Mouse (Mus musculus) CD4-positive naive resting alpha-beta T cell, adult 57 days (primary cell): Measurements from ENCODE around the gene Exoc4. TPM values are rescaled to one million over a fixed set of nuclear protein-coding genes. Genes with fewer than 3 reads are reported as not detected.

Experiments used
- total RNA-seq: library from RNA; stranded (reverse); gene quantifications from one replicate; pipeline ENCODE4 v1.2.4, GENCODE M21; 2023

Gene Exoc4
- total RNA-seq, result 91.4 TPM

DNA sequence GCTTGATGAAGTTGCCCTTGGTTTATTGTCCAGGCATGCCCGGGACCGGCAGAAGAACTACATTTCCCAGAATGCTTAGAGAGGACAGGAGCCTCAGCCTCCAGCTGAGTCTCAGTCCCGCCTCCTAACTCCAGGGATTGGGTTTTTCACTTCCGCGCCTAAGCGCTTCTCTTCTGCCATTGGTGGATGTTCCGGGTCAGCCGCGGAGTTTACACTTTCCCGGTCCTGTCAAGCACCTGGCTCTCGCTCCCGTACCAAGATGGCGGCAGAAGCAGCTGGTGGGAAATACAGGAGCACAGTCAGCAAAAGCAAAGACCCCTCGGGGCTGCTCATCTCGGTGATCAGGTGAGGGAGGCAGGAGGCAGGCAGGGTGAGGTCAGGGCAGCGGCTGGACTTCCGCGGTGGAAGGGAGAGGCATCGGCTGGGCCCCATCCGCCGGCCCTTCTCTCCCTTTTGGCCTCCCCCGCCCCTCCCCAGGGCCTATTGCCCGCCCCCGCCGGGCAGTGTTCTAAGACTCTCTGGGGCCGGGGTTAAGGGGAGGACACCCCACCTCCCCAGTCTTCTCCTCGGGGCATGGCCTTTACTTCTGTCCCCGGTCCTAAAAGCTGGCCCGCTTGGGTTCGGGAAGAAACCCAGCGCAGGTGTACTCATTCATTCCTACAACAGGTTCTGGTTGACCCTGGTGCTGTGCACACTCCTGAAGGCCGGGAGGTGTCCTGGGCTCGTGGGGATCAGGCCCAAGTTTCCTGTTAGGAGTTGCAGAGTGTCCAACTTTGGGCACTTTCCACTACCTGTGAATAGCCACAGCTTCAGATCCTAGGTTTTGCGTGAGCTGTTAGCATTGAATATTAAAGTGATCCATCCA lies at the start of gene Exoc4:
TSS of gene Exoc4 (plus strand) at position 192 of the 865 bp plus-strand sequence.

Other genes with a start within 250 kb of the Exoc4 start
- 79.1 TPM for gene Chchd3, start 188.8 kb upstream of the Exoc4 start, total RNA-seq